Mouse (Mus musculus) heart, embryonic 16.5 days (tissue): ENCODE results near the gene Tsr3. TPM values are rescaled to one million over a fixed set of nuclear protein-coding genes. Genes with fewer than 3 reads are reported as not detected.
A peak's percentile ranks its signal among the peaks of the same experiment; 100 is the strongest.

Experiments
- ATAC-seq: fragments of 200-750 bp; cut with Nextera tagmentation; replicated peaks from 2 replicates; pipeline ENCODE4 v1.8.0; 2017; ENCODE audit warnings: moderate number of reproducible peaks; ENCODE audit not compliant: insufficient read depth, low FRiP score; ENCODE audit errors: extremely low read depth
- H3K27ac ChIP-seq: fragments of 300-500 bp; sonication (generic); 2 replicates; pipeline ENCODE4 v1.5.1; 2014; ENCODE audit warnings: mild to moderate bottlenecking, low read length, control low read depth, moderate library complexity
- H3K27me3 ChIP-seq: fragments of 300-500 bp; sonication (generic); 2 replicates; pipeline ENCODE4 v1.6.1; 2014; ENCODE audit warnings: low read length, mixed read lengths; ENCODE audit not compliant: control insufficient read depth, insufficient read depth
- H3K36me3 ChIP-seq: fragments of 300-500 bp; sonication (generic); 2 replicates; pipeline ENCODE4 v1.6.1; 2014; ENCODE audit not compliant: control insufficient read depth, insufficient read depth
- H3K4me1 ChIP-seq: fragments of 300-500 bp; sonication (generic); 2 replicates; pipeline ENCODE4 v1.6.1; 2014; ENCODE audit warnings: low read length, mixed read lengths; ENCODE audit not compliant: control insufficient read depth, insufficient read depth
- H3K4me2 ChIP-seq: fragments of 300-500 bp; sonication (generic); 2 replicates; pipeline ENCODE4 v1.6.1; 2014; ENCODE audit warnings: low read depth, mild to moderate bottlenecking, control low read depth, low read length
- H3K4me3 ChIP-seq: fragments of 300-500 bp; sonication (generic); 2 replicates; pipeline ENCODE4 v1.5.1; 2014; ENCODE audit warnings: mild to moderate bottlenecking, control low read depth, low read length
- H3K9ac ChIP-seq: fragments of 300-500 bp; sonication (generic); 2 replicates; pipeline ENCODE4 v1.6.1; 2014; ENCODE audit warnings: low read length, control low read depth
- H3K9me3 ChIP-seq: fragments of 300-500 bp; sonication (generic); replicated peaks from 2 replicates; pipeline ENCODE4 v1.6.1; 2016; ENCODE audit warnings: low read length; ENCODE audit not compliant: control insufficient read depth
- WGBS: fragments of 180-500 bp; shearing (Covaris S2); extraction: QIAGEN DNeasy Blood & Tissue Kit; methylation state at CpG from one replicate; pipeline ENCODE4 v1.1.7; 2014; 5-methylcytosine and 5-hydroxymethylcytosine counted together
- polyA plus RNA-seq: library from polyadenylated mRNA; unstranded; fragments of >200 nt; fragmentation: Nextera tagmentation; extraction: Ambion mirVana; gene quantifications from 2 replicates; pipeline ENCODE4 v1.2.1, GENCODE M21; 2015

Tsr3 gene
- polyA plus RNA-seq: 26.9 and 31.0 TPM in 2 replicates

- Histone ChIP-seq H3K27me3 (no peaks in the 10 kb centered on the region), H3K4me1 (peaks cover 14% of the 10 kb centered on the region), H3K9ac (peak within 1 kb of the TSS; percentile 84), H3K9me3 (no peaks in the 10 kb centered on the region), H3K27ac (peak within 1 kb of the TSS; percentile 83), H3K4me3 (peak within 1 kb of the TSS; percentile 90), H3K36me3 (peaks cover 25% of the 10 kb centered on the region), H3K4me2 (peak within 1 kb of the TSS; percentile 98)
- WGBS: under 1% methylated on average over 80 of the region's 80 CpGs
- peak; percentile 82 for ATAC-seq
Observed at GRCm38 (mm10) chr17:25239695-25240636, at the start of gene Tsr3, which contains the start of gene Gnptg. TSS of gene Tsr3 (plus strand) at chr17:25240170. TSS of gene Gnptg (minus strand) at chr17:25240124.

GRCm38 (mm10) chr17:25202401-25202800 is 37.6 kb upstream of the Tsr3 start:
- 91% methylated on average over 4 of the region's 4 CpGs for WGBS
- H3K9ac ChIP-seq: no peak overlapping the region
- no peak overlapping the region for H3K27ac ChIP-seq
- H3K27me3 ChIP-seq: no peaks in the 10 kb centered on the region
- H3K4me3 ChIP-seq: no peak overlapping the region
- H3K4me2 ChIP-seq: no peak overlapping the region
- H3K4me1 ChIP-seq: no peaks in the 10 kb centered on the region
- ATAC-seq: no peak
- no peaks in the 10 kb centered on the region for H3K9me3 ChIP-seq
- H3K36me3 ChIP-seq: peaks cover 34% of the 10 kb centered on the region

GRCm38 (mm10) chr17:25210006-25210405 is 30.0 kb upstream of the Tsr3 start:
- 95% methylated on average over 4 of the region's 4 CpGs for WGBS

GRCm38 (mm10) chr17:25210680-25211466 is 29.1 kb upstream of the Tsr3 start:
- H3K4me3 ChIP-seq: no peak overlapping the region
- H3K9me3 ChIP-seq: no peaks in the 10 kb centered on the region
- H3K9ac ChIP-seq: no peak overlapping the region
- ATAC-seq: no peak
- H3K27me3 ChIP-seq: no peaks in the 10 kb centered on the region
- WGBS: 71% methylated on average over 15 of the region's 15 CpGs
- H3K4me2 ChIP-seq: no peak overlapping the region
- H3K36me3 ChIP-seq: peaks cover 34% of the 10 kb centered on the region
- no peaks in the 10 kb centered on the region for H3K4me1 ChIP-seq
- no peak overlapping the region for H3K27ac ChIP-seq

More at GRCm38 (mm10) chr17:25210006-25210405, 30.0 kb upstream of the Tsr3 start:
- Histone ChIP-seq H3K4me3 (no peak overlapping the region), H3K27me3 (no peaks in the 10 kb centered on the region), H3K4me1 (no peaks in the 10 kb centered on the region), H3K27ac (no peak overlapping the region), H3K9me3 (no peaks in the 10 kb centered on the region), H3K36me3 (peaks cover 41% of the 10 kb centered on the region), H3K4me2 (no peak overlapping the region), H3K9ac (no peak overlapping the region)
- ATAC-seq: no peak

GRCm38 (mm10) chr17:25211705-25212104 is 28.3 kb upstream of the Tsr3 start:
- no peak overlapping the region for H3K27ac ChIP-seq
- H3K27me3 ChIP-seq: no peaks in the 10 kb centered on the region
- H3K9me3 ChIP-seq: no peaks in the 10 kb centered on the region
- no peak overlapping the region for H3K9ac ChIP-seq
- H3K36me3 ChIP-seq: peaks cover 31% of the 10 kb centered on the region
- H3K4me2 ChIP-seq: no peak overlapping the region
- no peaks in the 10 kb centered on the region for H3K4me1 ChIP-seq
- 60% methylated on average over 4 of the region's 4 CpGs for WGBS
- no peak overlapping the region for H3K4me3 ChIP-seq
- ATAC-seq: no peak

GRCm38 (mm10) chr17:25215431-25215830 is 24.5 kb upstream of the Tsr3 start:
- WGBS: 83% methylated on average over 3 of the region's 3 CpGs
- no peak for ATAC-seq
- H3K27ac ChIP-seq: no peak overlapping the region
- H3K36me3 ChIP-seq: peaks cover 17% of the 10 kb centered on the region
- no peaks in the 10 kb centered on the region for H3K9me3 ChIP-seq
- no peak overlapping the region for H3K4me3 ChIP-seq
- H3K27me3 ChIP-seq: no peaks in the 10 kb centered on the region
- no peak overlapping the region for H3K4me2 ChIP-seq
- no peak overlapping the region for H3K9ac ChIP-seq
- H3K4me1 ChIP-seq: no peaks in the 10 kb centered on the region

GRCm38 (mm10) chr17:25218967-25219366 is 21.0 kb upstream of the Tsr3 start:
- Histone ChIP-seq H3K4me3 (no peak overlapping the region), H3K27ac (peak overlapping the region; percentile 21; the same call in 1 of the 2 replicates), H3K4me2 (no peak overlapping the region), H3K27me3 (no peaks in the 10 kb centered on the region), H3K9ac (no peak overlapping the region), H3K36me3 (peaks cover 9% of the 10 kb centered on the region; the same call in 1 of the 2 replicates), H3K4me1 (0 out of 2 replicates have a peak, but pooled peaks cover 3% of the 10 kb centered on the region), H3K9me3 (no peaks in the 10 kb centered on the region)
- no peak for ATAC-seq
- 83% methylated on average over 9 of the region's 9 CpGs for WGBS

GRCm38 (mm10) chr17:25219492-25220295 is 20.3 kb upstream of the Tsr3 start:
- H3K4me1 ChIP-seq: 0 out of 2 replicates have a peak, but pooled peaks cover 3% of the 10 kb centered on the region
- WGBS: 84% methylated on average over 15 of the region's 15 CpGs
- no peak overlapping the region for H3K4me3 ChIP-seq
- no peak for ATAC-seq
- peak overlapping the region; percentile 21; the same call in 1 of the 2 replicates for H3K27ac ChIP-seq
- H3K4me2 ChIP-seq: no peak overlapping the region
- peaks cover 3% of the 10 kb centered on the region; the same call in 1 of the 2 replicates for H3K36me3 ChIP-seq
- no peaks in the 10 kb centered on the region for H3K9me3 ChIP-seq
- H3K27me3 ChIP-seq: no peaks in the 10 kb centered on the region
- no peak overlapping the region for H3K9ac ChIP-seq
